Mouse (Mus musculus) gastrocnemius, postnatal 14 days (tissue): ENCODE measurements around the gene Sbf2. TPM values are rescaled to one million over a fixed set of nuclear protein-coding genes. Genes with fewer than 3 reads are reported as not detected.
"Not testable (repeated sequence)": the region's sequence is repeated elsewhere in the genome, so short reads cannot be mapped to it uniquely, and the experiment has no call there.

Source experiments
- DNase-seq: peaks from one replicate; pipeline ENCODE4 v3.0.0; 2021; ENCODE audit warnings: mixed read lengths
- intact Hi-C: fragments of 180-260 bp; cut with DNase I; formaldehyde crosslinking; loops from one replicate; pipeline ENCODE4 v1.15.1; 2025; ENCODE audit warnings: low total_unique reads
- total RNA-seq, 2 experiments: library from RNA; stranded (reverse); gene quantifications; 2 replicates each; pipeline ENCODE4 v1.2.3; 2021

Gene Sbf2
- total RNA-seq, 2 experiments from 2014 or later, result 19.4 to 21.5 TPM

- DNase-seq, result no peak
- intact Hi-C loops, result no loop called here
Measured at GRCm38 (mm10) chr7:110491038-110491437, 123.7 kb downstream of the Sbf2 start.

DNA sequence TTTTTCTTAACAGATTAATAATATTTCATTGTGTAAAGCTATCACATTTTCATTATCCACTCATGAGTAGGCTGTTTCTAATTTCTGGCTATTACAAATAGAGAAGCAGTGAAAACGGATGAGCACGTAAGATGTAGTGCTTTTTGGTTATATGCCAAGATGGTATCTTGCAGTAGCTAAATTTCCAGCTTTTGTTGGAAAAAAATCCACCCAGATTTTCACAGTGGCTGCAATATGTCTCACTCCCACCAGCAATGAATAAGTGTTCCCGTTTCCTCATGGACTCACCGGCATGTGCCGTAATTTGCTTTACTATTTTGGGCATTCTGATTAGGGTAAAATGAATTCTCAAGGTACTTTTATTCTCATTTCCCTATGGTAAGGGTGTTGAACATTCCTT is 129.7 kb downstream of the Sbf2 start:
- DNase-seq, result no peak
- intact Hi-C loops, result no loop called here

GRCm38 (mm10) chr7:110470987-110471386 is 143.7 kb downstream of the Sbf2 start:
- DNase-seq, result no peak
- intact Hi-C loops, result no loop called here

- peak; percentile 7 for DNase-seq
- intact Hi-C loops, result no loop called here
Measured at GRCm38 (mm10) chr7:110463471-110463870, 151.3 kb downstream of the Sbf2 start.

- DNase-seq, result peak; percentile 34
- intact Hi-C loops, result loop anchor here (10.0 kb wide), 1 partner anchor 192 kb away; the partner anchor contains the start of gene Adm
Measured at GRCm38 (mm10) chr7:110432301-110432700, 182.4 kb downstream of the Sbf2 start.

DNA sequence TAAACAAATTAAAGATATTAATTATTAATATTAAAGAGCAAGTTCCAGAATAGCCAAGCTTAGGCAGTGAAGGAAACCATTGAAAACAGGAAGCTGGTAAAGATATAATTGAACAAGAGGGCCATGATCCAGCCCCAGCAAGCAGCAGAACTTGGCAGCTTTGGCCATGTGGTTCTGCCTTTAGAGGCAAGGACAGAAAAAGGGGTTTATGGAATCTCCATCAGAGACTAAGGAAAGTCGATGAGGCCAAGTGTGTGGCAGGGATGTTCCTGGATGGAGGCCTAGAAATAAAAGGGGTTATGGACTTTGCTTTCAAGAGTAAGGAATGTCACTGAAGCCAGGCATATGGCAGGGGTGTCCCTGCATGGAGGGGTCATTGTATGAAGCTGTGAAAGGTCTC is 198.4 kb downstream of the Sbf2 start:
- DNase-seq, result peak; percentile 6
- intact Hi-C loops, result no loop called here

DNA sequence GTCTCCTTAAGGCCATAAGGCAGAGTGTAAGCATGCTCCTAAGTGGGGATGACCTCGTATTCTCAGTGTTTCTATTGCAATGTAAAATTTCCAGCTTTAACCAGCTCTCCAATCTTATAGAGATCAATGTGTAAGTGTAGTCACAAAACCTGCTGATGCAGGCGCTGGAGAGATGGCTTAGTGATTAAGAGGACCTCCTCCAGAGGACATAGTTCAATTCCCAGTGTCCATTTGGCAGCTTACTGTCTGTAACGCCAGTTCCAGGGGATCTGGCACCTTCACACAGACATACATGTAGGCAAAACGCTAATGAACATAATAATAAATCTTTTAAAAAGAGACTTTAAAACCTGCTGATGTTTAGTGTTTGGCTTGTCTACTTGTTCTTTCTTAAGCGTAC is 200.4 kb downstream of the Sbf2 start:
- intact Hi-C loops, result no loop called here
- DNase-seq, result no peak

- intact Hi-C loops, result no loop called here
- DNase-seq, result no peak
Measured at GRCm38 (mm10) chr7:110402092-110402491, 212.6 kb downstream of the Sbf2 start.

- DNase-seq, result no peak
- intact Hi-C loops, result no loop called here
Measured at GRCm38 (mm10) chr7:110392576-110392975, 222.1 kb downstream of the Sbf2 start.

GRCm38 (mm10) chr7:110391632-110392031 is 223.1 kb downstream of the Sbf2 start:
- intact Hi-C loops, result no loop called here
- DNase-seq, result no peak

DNA sequence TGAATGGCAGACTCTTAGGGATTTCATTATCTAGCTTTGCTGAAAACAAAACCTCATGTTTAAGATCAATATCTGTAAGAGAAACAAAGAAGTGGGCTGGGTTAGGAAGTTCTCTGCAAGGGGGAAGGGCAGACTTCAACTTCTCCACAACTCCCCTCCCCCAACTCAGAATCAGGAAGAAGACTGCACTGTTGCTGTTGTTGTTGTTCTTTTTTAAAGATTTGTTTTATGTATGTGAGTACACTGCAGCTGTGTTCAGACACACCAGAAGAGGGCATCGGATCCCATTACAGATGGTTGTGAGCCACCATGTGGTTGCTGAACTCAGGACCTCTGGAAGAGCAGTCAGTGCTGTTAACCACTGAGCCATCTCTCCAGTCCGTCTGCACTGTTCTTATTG is 225.8 kb downstream of the Sbf2 start:
- DNase-seq, intact Hi-C loops: not testable (repeated sequence)

DNA sequence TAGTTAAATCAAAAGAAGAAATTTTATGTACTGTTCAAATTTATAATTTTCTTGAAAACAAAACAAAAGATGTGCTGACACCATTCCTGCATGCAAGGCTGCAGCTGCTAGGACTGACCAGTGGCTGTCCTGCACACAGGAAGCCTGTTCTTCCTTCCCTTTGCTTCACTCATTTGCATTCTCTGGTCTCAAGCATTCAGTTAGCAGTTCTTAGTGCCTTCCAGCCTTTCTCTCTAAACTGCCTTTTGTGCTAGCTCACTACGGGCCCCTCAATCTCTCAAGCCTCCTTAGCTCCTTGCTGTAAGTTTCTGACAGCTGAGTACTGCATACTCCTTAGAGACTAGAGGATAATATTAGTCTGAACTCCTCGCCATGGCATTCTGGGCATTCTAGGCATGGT is 227.2 kb downstream of the Sbf2 start:
- intact Hi-C loops, result no loop called here
- DNase-seq, result no peak

- intact Hi-C loops, result no loop called here
Measured at GRCm38 (mm10) chr7:110385482-110385881, 229.2 kb downstream of the Sbf2 start.

GRCm38 (mm10) chr7:110384343-110384742 is 230.4 kb downstream of the Sbf2 start:
- intact Hi-C loops, result no loop called here
- DNase-seq, result no peak

More at GRCm38 (mm10) chr7:110385482-110385881, 229.2 kb downstream of the Sbf2 start:
- no peak for DNase-seq

GRCm38 (mm10) chr7:110381625-110382024 is 233.1 kb downstream of the Sbf2 start:
- intact Hi-C loops, result no loop called here
- DNase-seq, result no peak

DNA sequence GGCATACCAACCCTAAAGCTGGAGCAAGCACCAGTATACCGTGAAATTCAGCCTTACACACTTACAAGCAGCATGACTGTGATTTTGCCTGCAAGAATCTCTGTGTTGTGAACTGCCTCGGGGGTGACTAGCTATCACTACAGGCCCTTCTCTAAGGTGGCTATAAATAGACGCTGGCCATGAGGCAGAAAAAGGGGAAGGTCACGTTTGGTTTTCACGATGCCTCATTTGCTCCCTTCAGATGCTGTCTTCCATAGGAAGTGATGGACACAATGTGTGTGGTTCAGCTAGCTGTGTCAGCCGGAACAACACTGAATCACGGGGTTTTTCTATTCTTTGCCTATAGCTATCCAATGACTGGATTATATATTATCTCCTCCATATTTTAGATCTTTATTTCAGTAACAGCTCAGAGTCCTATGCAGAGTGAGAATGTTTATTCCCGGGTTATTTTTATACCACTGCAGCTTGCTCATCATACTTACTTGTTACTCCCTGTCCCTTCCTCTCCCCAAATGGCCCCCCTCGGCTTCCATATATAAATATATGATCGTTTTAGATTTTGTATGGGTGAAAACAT is 235.3 kb downstream of the Sbf2 start:
- intact Hi-C loops, result no loop called here

GRCm38 (mm10) chr7:110372529-110372928 is 242.2 kb downstream of the Sbf2 start:
- intact Hi-C loops, result no loop called here
- DNase-seq, result no peak

More for the DNA sequence above, 235.3 kb downstream of the Sbf2 start:
- DNase-seq, result no peak

GRCm38 (mm10) chr7:110362005-110362404 is 252.7 kb downstream of the Sbf2 start:
- no peak for DNase-seq
- intact Hi-C loops, result no loop called here

DNA sequence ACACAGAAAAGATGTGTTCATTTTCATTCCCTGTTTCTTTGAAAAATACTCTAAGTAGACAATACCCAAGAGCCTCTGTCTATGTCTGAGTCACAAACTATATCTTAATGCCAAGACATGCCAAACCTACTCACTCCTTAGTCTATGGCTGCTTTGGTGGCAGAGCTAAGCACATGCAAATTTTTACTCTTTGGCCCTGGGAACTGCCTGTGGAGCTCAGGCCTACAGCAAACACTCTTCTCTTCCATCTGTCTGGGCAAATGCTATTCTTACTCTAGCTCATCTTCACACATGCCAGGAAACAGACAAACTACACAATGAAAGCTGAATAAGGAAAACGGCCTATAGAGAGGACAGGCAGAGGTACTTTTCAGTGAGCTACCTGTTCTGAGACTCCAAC is 253.2 kb downstream of the Sbf2 start:
- no peak for DNase-seq
- intact Hi-C loops, result no loop called here

GRCm38 (mm10) chr7:110359391-110359790 is 255.3 kb downstream of the Sbf2 start:
- intact Hi-C loops, result no loop called here
- no peak for DNase-seq

DNA sequence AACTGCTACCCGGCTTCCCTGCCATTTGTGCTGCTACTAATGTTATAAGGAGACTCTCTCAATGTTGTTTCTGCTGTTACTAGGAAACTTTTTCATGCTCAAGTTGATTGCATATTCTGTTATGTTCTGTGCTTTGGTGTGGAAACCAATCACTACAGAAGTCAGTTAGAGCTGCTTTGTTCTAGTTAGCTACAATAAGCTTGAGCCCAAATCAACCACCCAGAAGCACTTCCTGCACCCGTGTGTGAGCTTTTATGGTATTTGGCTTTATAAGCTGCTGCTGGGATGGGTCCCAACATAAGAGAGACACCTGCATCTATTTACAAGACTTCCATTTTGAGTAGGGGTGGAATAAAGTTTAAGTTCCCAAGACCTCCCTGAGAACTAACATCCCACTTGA is 260.8 kb downstream of the Sbf2 start:
- intact Hi-C loops, result no loop called here
- DNase-seq, result no peak

- intact Hi-C loops, result no loop called here
- no peak for DNase-seq
Measured at GRCm38 (mm10) chr7:110347250-110347649, 267.5 kb downstream of the Sbf2 start.
